Mouse (Mus musculus) stomach, postnatal 0 days (tissue): ENCODE measurements around the gene Rmnd5b. TPM values are rescaled to one million over a fixed set of nuclear protein-coding genes. Genes with fewer than 3 reads are reported as not detected.

Source experiments
- ATAC-seq: fragments of 200-750 bp; cut with Nextera tagmentation; 2 replicates; pipeline ENCODE4 v1.8.0; 2017; ENCODE audit not compliant: low FRiP score, low TSS enrichment
- DNase-seq: peaks from one replicate; pipeline ENCODE4 v3.0.0-alpha.2; 2016; ENCODE audit warnings: low spot score
- H3K27ac ChIP-seq: fragments of 300-500 bp; sonication (generic); replicated peaks from 2 replicates; pipeline ENCODE4 v1.5.1; 2014; ENCODE audit warnings: mild to moderate bottlenecking, control low read depth
- H3K27me3 ChIP-seq: fragments of 300-500 bp; sonication (generic); 2 replicates; pipeline ENCODE4 v1.6.1; 2014; ENCODE audit warnings: low read length; ENCODE audit not compliant: control insufficient read depth, insufficient read depth
- H3K36me3 ChIP-seq: fragments of 300-500 bp; sonication (generic); 2 replicates; pipeline ENCODE4 v1.6.1; 2014; ENCODE audit warnings: low read length, mixed read lengths; ENCODE audit not compliant: control insufficient read depth, insufficient read depth
- H3K4me1 ChIP-seq: fragments of 300-500 bp; sonication (generic); replicated peaks from 2 replicates; pipeline ENCODE4 v1.6.1; 2014; ENCODE audit warnings: antibody characterized with exemption; ENCODE audit not compliant: control insufficient read depth, insufficient read depth
- H3K4me2 ChIP-seq: fragments of 300-500 bp; sonication (generic); replicated peaks from 2 replicates; pipeline ENCODE4 v1.6.1; 2014; ENCODE audit warnings: low read depth, mild to moderate bottlenecking, control low read depth, moderate library complexity
- H3K4me3 ChIP-seq: fragments of 300-500 bp; sonication (generic); 2 replicates; pipeline ENCODE4 v1.5.1; 2014; ENCODE audit warnings: low read depth, low read length, control low read depth
- H3K9ac ChIP-seq: fragments of 300-500 bp; sonication (generic); 2 replicates; pipeline ENCODE4 v1.6.1; 2014; ENCODE audit warnings: mild to moderate bottlenecking, low read length, control low read depth, mixed read lengths
- H3K9me3 ChIP-seq: fragments of 300-500 bp; sonication (generic); 2 replicates; pipeline ENCODE4 v1.6.1; 2016; ENCODE audit warnings: low read length; ENCODE audit not compliant: control insufficient read depth
- CTCF ChIP-seq: IDR thresholded peaks from 2 replicates; pipeline ENCODE4 v1.5.1; 2016; ENCODE audit warnings: antibody characterized with exemption, low read depth, mild to moderate bottlenecking, moderate library complexity
- EP300 ChIP-seq: optimal IDR thresholded peaks from 2 replicates; pipeline ENCODE3; 2016; ENCODE audit warnings: antibody characterized with exemption
- WGBS: fragments of 180-500 bp; shearing (Covaris S2); extraction: QIAGEN DNeasy Blood & Tissue Kit; methylation state at CpG from one replicate; pipeline ENCODE4 v1.1.7; 2014; 5-methylcytosine and 5-hydroxymethylcytosine counted together
- polyA plus RNA-seq: library from polyadenylated mRNA; unstranded; fragments of >200 nt; fragmentation: Nextera tagmentation; extraction: Ambion mirVana; gene quantifications from 2 replicates; pipeline ENCODE4 v1.2.1, GENCODE M21; 2015

Gene Rmnd5b
- polyA plus RNA-seq, 1 experiment from 2014 or later, result 34.6 TPM

DNA sequence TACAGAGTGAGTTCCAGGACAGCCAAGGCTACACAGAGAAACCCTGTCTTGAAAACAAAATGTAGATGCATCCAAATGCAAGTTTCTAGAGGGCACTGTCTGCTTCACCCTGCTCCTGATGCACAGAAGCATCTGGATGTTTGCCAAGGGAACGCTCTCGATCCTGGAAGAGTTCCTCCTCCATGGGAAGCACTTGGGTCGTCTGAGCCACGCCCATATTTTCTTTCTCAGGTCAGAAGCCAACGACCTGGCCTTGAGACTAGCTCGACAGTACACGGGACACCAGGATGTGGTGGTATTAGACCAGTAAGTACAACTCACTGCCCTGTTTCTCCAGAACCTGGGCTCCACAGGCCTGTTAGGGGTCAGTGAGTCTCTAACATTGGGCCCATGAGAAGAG lies 44.5 kb downstream of the Rmnd5b start:
- WGBS, result 33% methylated on average over 7 of the region's 7 CpGs
- no peak for TF ChIP-seq CTCF
- no peak for TF ChIP-seq EP300
- no peak overlapping the region for H3K27ac ChIP-seq
- no peak overlapping the region for H3K9ac ChIP-seq
- no peaks in the 10 kb centered on the region for H3K9me3 ChIP-seq
- H3K4me1 ChIP-seq, result no peaks in the 10 kb centered on the region
- no peaks in the 10 kb centered on the region for H3K27me3 ChIP-seq
- peaks cover 24% of the 10 kb centered on the region for H3K36me3 ChIP-seq
- no peak overlapping the region for H3K4me3 ChIP-seq
- no peak for ATAC-seq
- peak; percentile 24 for DNase-seq
- no peak overlapping the region for H3K4me2 ChIP-seq

DNA sequence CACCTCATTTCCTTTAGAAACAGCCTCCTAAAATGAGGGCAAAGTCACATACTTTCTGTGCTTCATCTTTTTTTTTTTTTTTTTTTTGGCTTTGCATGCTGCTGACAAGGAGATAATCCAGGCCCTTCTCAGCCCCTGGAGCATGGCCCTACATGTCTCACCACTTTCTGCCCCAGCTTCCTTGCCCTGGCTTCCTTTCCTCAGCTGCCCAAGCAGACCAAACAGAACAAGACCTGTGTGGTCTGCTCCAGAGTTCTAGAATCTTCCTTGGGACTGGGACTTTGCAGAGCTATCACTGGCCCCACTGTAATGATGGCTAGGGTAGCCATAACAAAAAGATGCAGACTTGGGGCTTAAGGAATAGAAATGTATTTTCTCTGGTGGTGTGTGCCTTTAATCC lies 45.7 kb downstream of the Rmnd5b start:
- ATAC-seq, result no peak

DNA sequence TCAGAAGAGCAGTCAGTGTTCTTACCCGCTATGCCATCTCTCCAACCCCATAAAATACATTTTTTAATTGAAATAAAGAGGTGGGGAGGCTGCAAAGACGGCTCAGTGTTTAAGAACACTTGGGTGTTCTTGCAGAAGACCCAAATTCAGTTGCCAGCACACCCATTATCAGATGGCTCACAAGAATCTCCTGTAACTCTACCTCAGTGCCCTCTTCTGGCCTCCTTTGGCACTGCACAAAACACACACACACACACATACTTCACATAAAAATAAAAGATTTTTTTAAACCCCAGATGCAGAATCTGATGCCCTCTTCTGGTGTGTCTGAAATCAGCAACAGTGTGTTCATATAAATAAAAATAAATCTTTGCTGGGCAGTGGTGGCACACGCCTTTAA lies 46.9 kb downstream of the Rmnd5b start:
- no peak overlapping the region for H3K4me3 ChIP-seq
- H3K9ac ChIP-seq, result no peak overlapping the region
- H3K27ac ChIP-seq, result no peak overlapping the region
- H3K4me1 ChIP-seq, result peaks cover 6% of the 10 kb centered on the region; the same call in 1 of the 2 replicates
- no peaks in the 10 kb centered on the region for H3K27me3 ChIP-seq
- H3K9me3 ChIP-seq, result no peaks in the 10 kb centered on the region
- H3K36me3 ChIP-seq, result peaks cover 19% of the 10 kb centered on the region
- 93% methylated on average over 3 of the region's 3 CpGs for WGBS
- no peak for DNase-seq
- TF ChIP-seq CTCF (peak; percentile 36), EP300 (no peak)
- no peak overlapping the region for H3K4me2 ChIP-seq
- ATAC-seq, result no peak

More for the DNA sequence above, 45.7 kb downstream of the Rmnd5b start:
- H3K4me2 ChIP-seq, result no peak overlapping the region
- no peak overlapping the region for H3K27ac ChIP-seq
- H3K4me3 ChIP-seq, result no peak overlapping the region
- H3K9me3 ChIP-seq, result no peaks in the 10 kb centered on the region
- no peak for TF ChIP-seq EP300
- TF ChIP-seq CTCF, result no peak
- no peak overlapping the region for H3K9ac ChIP-seq
- peaks cover 23% of the 10 kb centered on the region for H3K36me3 ChIP-seq
- DNase-seq, result no peak
- peaks cover 3% of the 10 kb centered on the region; the same call in 1 of the 2 replicates for H3K4me1 ChIP-seq
- H3K27me3 ChIP-seq, result no peaks in the 10 kb centered on the region

DNA sequence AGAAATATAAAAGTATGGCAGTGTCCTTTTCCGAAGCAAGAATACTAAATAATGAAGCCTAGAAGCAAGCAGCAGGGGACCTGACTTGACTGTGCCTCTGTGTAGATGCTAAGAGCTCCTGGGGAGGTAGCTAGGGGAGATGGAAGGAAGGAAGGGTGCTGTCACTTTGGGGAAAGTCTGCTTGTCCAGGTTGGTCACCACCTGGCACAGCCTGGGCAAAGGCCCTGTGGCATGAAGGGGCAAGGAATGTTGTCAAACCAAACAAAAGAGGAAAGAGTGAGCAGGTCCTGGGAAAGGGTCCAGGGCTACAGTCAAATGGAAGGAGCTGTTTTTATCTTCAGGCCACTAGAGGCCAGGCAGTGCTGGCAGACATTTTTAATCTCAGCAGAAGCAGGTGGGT lies 48.6 kb downstream of the Rmnd5b start:
- H3K9ac ChIP-seq, result no peak overlapping the region
- DNase-seq, result no peak
- no peak for ATAC-seq
- H3K9me3 ChIP-seq, result no peaks in the 10 kb centered on the region
- peaks cover 5% of the 10 kb centered on the region; the same call in 1 of the 2 replicates for H3K36me3 ChIP-seq
- H3K4me2 ChIP-seq, result no peak overlapping the region
- no peak overlapping the region for H3K4me3 ChIP-seq
- TF ChIP-seq EP300 (no peak), CTCF (no peak)
- H3K27me3 ChIP-seq, result no peaks in the 10 kb centered on the region
- peaks cover 9% of the 10 kb centered on the region; the same call in 1 of the 2 replicates for H3K4me1 ChIP-seq
- no peak overlapping the region for H3K27ac ChIP-seq
- 88% methylated on average over 1 of the region's 1 CpGs for WGBS

DNA sequence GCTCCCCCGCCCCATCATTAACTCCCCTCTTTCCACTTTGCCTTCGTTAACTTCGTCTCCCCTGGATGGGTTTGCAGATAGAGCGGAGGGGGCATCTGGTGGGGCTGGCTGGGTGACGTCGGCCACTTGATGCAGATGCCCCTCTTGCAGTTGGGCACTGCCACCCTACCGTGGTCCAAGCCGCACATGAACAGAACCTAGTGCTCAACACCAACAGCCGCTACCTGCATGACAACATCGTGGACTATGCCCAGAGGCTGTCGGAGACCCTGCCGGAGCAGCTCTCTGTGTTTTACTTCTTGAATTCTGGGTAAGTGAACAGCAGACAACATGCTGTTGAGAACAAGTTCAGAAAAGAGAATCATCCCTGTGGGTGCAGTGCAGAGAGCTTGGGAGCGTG lies 49.3 kb downstream of the Rmnd5b start:
- Histone ChIP-seq H3K4me2 (no peak overlapping the region), H3K27me3 (no peaks in the 10 kb centered on the region), H3K9ac (no peak overlapping the region), H3K4me1 (peaks cover 9% of the 10 kb centered on the region; the same call in 1 of the 2 replicates), H3K36me3 (0 out of 2 replicates have a peak, but pooled peaks cover 4% of the 10 kb centered on the region), H3K4me3 (no peak overlapping the region), H3K27ac (no peak overlapping the region), H3K9me3 (no peaks in the 10 kb centered on the region)
- WGBS, result 92% methylated on average over 13 of the region's 13 CpGs
- no peak for DNase-seq
- no peak for ATAC-seq
- TF ChIP-seq EP300 (no peak), CTCF (no peak)

DNA sequence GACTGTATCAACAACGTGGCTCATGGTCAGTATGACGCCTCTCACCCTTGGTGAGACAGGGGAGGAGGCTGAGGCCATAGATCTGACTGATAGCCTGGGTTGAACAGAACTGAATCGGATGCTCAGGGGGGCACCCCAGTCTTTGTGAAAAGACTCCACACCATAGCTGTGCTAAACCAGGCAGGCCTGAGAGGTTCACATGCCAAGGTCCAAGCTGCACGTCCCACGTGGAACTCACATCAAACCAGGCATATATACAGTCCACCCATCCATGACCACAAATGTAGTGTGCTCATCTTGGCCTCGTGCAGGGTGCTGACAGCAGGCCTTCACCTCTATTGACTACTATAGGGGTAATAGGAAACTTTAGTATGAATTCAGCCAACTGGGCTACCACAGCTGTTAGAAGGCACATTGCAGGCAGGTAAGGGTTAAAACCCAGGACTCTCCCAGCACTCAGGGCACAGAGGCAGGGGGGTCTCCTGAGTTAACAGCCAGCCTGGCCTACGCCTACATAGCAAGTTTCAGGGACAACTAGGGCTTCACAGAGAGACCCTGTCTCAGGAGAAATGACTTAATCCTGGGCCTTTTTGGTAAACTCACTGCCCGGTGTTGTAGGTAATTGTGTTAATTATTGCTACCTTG lies 50.0 kb downstream of the Rmnd5b start:
- Histone ChIP-seq H3K4me3 (peak overlapping the region; percentile 79), H3K9ac (peak overlapping the region; percentile 87), H3K36me3 (0 out of 2 replicates have a peak, but pooled peaks cover 4% of the 10 kb centered on the region), H3K9me3 (no peaks in the 10 kb centered on the region), H3K4me1 (peaks cover 9% of the 10 kb centered on the region; the same call in 1 of the 2 replicates), H3K4me2 (peak overlapping the region; percentile 86), H3K27ac (peak overlapping the region; percentile 92), H3K27me3 (no peaks in the 10 kb centered on the region)
- DNase-seq (no peak), ATAC-seq (no peak)
- TF ChIP-seq EP300 (no peak), CTCF (no peak)
- WGBS, result 49% methylated on average over 8 of the region's 8 CpGs
